Mouse (Mus musculus): ENCODE data around the gene Grm8.

DNA sequence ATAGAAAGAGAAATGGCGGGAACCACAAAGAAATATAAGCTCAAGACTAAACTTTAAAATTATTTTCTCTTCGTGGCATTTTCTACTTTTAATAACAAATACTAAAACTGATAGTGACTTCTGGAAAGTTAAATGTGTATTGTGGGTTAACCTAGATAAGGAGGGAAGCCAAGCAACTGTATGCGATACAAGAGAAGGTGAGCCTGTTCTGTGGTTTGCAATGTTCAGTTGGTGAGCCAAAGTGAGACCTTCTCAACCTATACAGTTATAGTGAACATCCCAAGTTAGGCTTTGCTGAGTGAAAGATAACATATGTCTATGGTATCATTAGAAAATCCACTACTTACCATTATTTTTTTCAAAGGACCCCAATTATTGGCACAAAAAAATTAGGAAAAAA is 233.6 kb downstream of the Grm8 start:
- TF ChIP-seq CTCF (IDR thresholded peaks at IDR 0.05; ENCODE audit: borderline replicate concordance, extremely low read depth, insufficient read depth, insufficient read length) (no peak), POLR2A (IDR thresholded peaks at IDR 0.05; ENCODE audit: borderline replicate concordance, extremely low read depth, insufficient read depth, insufficient read length, poor library complexity, severe bottlenecking) (no peak)
